Mouse (Mus musculus) embryonic facial prominence, embryonic 10.5 days (tissue): Measurements from ENCODE around the gene Tlx3. TPM values are rescaled to one million over a fixed set of nuclear protein-coding genes. Genes with fewer than 3 reads are reported as not detected.

Experiments
- DNase-seq: peaks from one replicate; pipeline ENCODE4 v3.0.0-alpha.2; 2017; ENCODE audit warnings: low spot score
- H3K27ac ChIP-seq: fragments of 300-500 bp; sonication (generic); replicated peaks from 2 replicates; pipeline ENCODE4 v1.5.1; 2016; ENCODE audit warnings: mild to moderate bottlenecking
- H3K27me3 ChIP-seq: fragments of 300-500 bp; sonication (generic); replicated peaks from 2 replicates; pipeline ENCODE4 v1.6.1; 2016; ENCODE audit warnings: low read depth, mild to moderate bottlenecking; ENCODE audit not compliant: poor library complexity, severe bottlenecking
- H3K36me3 ChIP-seq: fragments of 300-500 bp; sonication (generic); replicated peaks from 2 replicates; pipeline ENCODE4 v1.6.1; 2016; ENCODE audit warnings: mild to moderate bottlenecking, moderate library complexity
- H3K4me1 ChIP-seq: fragments of 300-500 bp; sonication (generic); 2 replicates; pipeline ENCODE4 v1.6.1; 2016
- H3K4me3 ChIP-seq: fragments of 300-500 bp; sonication (generic); 2 replicates; pipeline ENCODE4 v1.5.1; 2016; ENCODE audit warnings: mild to moderate bottlenecking, moderate library complexity
- H3K9me3 ChIP-seq: fragments of 300-500 bp; sonication (generic); 2 replicates; pipeline ENCODE4 v1.6.1; 2016; ENCODE audit warnings: mild to moderate bottlenecking
- WGBS: fragments of 180-500 bp; shearing (Covaris S2); methylation state at CpG from one replicate; pipeline ENCODE4 v1.1.7; 2016; 5-methylcytosine and 5-hydroxymethylcytosine counted together
- polyA plus RNA-seq: library from polyadenylated mRNA; unstranded; fragments of >200 nt; fragmentation: Nextera tagmentation; extraction: Ambion mirVana; gene quantifications from 2 replicates; pipeline ENCODE4 v1.2.1, GENCODE M21; 2016

The Tlx3 gene
- polyA plus RNA-seq, 1 experiment from 2014 or later = 5.0 TPM

DNA sequence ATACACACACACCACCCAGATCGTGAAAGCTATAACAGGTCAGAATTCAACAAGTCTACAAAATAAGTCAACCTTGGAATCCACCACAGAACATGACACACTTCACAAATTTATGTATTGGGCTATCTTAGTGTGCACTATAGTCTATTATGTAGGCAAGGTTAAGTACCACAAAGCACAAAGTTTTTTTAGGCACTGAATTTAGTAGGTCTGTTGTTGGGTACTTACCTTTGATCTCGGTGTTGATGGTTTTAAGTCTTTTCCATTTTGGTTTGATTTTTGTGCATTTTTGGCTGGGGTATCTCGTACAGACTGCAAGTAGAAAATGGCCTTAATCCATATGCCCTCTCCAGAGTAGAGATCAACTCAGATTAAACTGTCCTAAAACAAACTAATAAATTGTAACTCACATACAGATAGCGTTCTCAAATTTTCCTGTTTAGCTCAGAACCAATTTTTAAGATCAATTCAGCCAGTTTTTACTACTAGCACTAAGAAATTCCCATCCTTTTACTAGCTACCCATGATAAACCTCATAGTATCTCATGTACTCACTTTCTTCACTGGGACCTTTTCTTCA, 46.9 kb downstream of the Tlx3 start:
- DNase-seq = no peak
- Histone ChIP-seq H3K27ac (no peak overlapping the region), H3K36me3 (peaks cover 100% of the 10 kb centered on the region), H3K27me3 (no peaks in the 10 kb centered on the region), H3K9me3 (no peaks in the 10 kb centered on the region), H3K4me3 (no peak overlapping the region), H3K4me1 (peaks cover 17% of the 10 kb centered on the region)
- WGBS = 86% methylated on average over 4 of the region's 4 CpGs

DNA sequence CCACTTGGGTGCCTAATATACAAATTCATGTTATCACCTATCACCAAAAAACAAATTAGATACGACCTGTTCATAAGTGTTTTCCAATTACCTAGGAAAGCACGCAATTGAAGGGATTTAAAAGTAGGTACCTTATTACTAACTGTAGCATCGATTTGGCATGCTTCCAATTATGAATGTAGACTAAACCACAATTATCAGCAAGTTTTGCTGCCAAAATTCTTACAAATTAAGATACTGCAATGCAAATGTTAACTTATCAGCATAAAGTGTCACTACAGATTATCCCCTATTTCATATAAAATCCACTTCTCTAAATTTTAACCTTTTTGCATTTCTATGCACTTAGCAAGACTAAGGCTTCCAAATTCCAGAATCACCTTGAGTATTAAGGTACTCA, 48.9 kb downstream of the Tlx3 start:
- H3K4me3 ChIP-seq = no peak overlapping the region
- 91% methylated on average over 3 of the region's 3 CpGs for WGBS
- no peaks in the 10 kb centered on the region for H3K9me3 ChIP-seq
- H3K27ac ChIP-seq = no peak overlapping the region
- no peaks in the 10 kb centered on the region for H3K27me3 ChIP-seq
- peaks cover 6% of the 10 kb centered on the region; the same call in 1 of the 2 replicates for H3K4me1 ChIP-seq
- H3K36me3 ChIP-seq = peaks cover 100% of the 10 kb centered on the region
- DNase-seq = no peak

DNA sequence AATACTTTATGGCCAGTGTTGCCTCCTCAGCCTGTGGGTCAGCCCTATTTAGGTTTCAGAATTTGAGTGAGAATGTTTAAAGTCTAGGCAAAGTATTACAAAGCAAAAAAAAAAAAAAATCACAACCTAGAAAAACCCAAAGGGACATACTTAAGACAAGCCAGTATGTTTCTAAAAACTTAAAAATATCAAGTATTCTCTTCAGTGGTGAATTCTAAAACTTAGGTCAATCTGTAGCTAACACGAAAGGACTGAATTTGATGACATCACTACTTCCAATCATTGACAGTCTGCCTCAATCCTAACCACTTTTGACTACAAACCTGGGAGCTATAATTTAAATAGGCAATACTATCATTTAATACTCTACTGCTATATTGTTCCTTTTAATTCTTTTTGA, 50.4 kb downstream of the Tlx3 start:
- Histone ChIP-seq H3K4me1 (peaks cover 8% of the 10 kb centered on the region), H3K4me3 (no peak overlapping the region), H3K27ac (no peak overlapping the region), H3K36me3 (peaks cover 88% of the 10 kb centered on the region), H3K9me3 (no peaks in the 10 kb centered on the region), H3K27me3 (no peaks in the 10 kb centered on the region)
- WGBS = 96% methylated on average over 1 of the region's 1 CpGs
- no peak for DNase-seq

DNA sequence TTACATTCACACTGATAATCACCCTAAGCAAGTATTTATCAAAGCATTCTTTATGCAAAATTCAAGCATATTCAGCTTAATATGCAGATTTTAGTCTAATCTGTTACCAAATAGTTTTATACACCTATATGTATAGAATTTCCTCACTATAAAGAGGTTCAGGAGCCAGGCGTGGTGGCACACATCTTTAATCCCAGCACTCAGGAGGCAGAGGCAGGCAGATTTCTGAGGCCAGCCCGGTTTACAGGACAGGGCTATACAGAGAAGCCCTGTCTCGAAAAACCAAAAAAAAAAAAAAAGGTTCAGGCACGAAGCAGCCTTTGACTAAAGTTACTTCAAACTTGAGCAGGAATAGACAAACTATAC, 51.6 kb downstream of the Tlx3 start:
- no peak for DNase-seq
- no peaks in the 10 kb centered on the region for H3K9me3 ChIP-seq
- H3K36me3 ChIP-seq = peaks cover 76% of the 10 kb centered on the region
- 80% methylated on average over 4 of the region's 4 CpGs for WGBS
- H3K27me3 ChIP-seq = peaks cover 12% of the 10 kb centered on the region
- H3K4me3 ChIP-seq = no peak overlapping the region
- no peak overlapping the region for H3K27ac ChIP-seq
- peaks cover 20% of the 10 kb centered on the region for H3K4me1 ChIP-seq

GRCm38 (mm10) chr11:33151128-33151779, 52.1 kb downstream of the Tlx3 start:
- Histone ChIP-seq H3K4me3 (no peak overlapping the region), H3K27ac (no peak overlapping the region), H3K4me1 (peaks cover 25% of the 10 kb centered on the region), H3K27me3 (peaks cover 17% of the 10 kb centered on the region), H3K36me3 (peaks cover 71% of the 10 kb centered on the region), H3K9me3 (no peaks in the 10 kb centered on the region)
- no peak for DNase-seq
- WGBS = 70% methylated on average over 3 of the region's 3 CpGs

Other genes starting within 250 kb of the Tlx3 start
- 2.8 and 3.4 TPM in 2 replicates for gene Fgf18, start 56.2 kb downstream of the Tlx3 start, polyA plus RNA-seq
- gene Npm1, start 40.4 kb downstream of the Tlx3 start, polyA plus RNA-seq = 1,564 and 1,604 TPM in 2 replicates
- 0.39 TPM in 1 of 2 replicates, not detected in the other for gene Gm12117, start 73.1 kb upstream of the Tlx3 start, polyA plus RNA-seq